Mouse (Mus musculus): ENCODE results near the gene Prdx5. TPM values are rescaled to one million over a fixed set of nuclear protein-coding genes. Genes with fewer than 3 reads are reported as not detected.

Gene Prdx5
- polyA plus RNA-seq, 1 experiment, result 56.4 TPM

- Histone ChIP-seq H3K9ac (ENCODE audit: low read depth, poor library complexity, severe bottlenecking) (no peak overlapping the region), H3K36me3 (ENCODE audit: control insufficient read depth, insufficient read depth, low read length, poor library complexity, severe bottlenecking) (no peaks in the 10 kb centered on the region), H3K27ac (ENCODE audit: insufficient read depth, low read length) (no peak overlapping the region), H3K27me3 (ENCODE audit: control insufficient read depth, insufficient read depth, low read length, poor library complexity, severe bottlenecking) (no peaks in the 10 kb centered on the region), H3K4me1 (ENCODE audit: control insufficient read depth, insufficient read depth, low read length) (peaks cover 1% of the 10 kb centered on the region), H3K4me3 (ENCODE audit: low read depth, low read length) (no peak overlapping the region), H3K9me3 (replicated peaks; ENCODE audit: control insufficient read depth, insufficient read depth, low read length, poor library complexity, severe bottlenecking) (peaks cover 12% of the 10 kb centered on the region)
- TF ChIP-seq EP300 (IDR thresholded peaks at IDR 0.05; ENCODE audit: insufficient read depth, low read depth, low read length), result 0 out of 2 replicates have a peak, but pooled peaks have one; percentile 27
- no peak for TF ChIP-seq POLR2A (IDR thresholded peaks at IDR 0.05; ENCODE audit: insufficient read depth, low read length)
- no peak for TF ChIP-seq CTCF (IDR thresholded peaks at IDR 0.05; ENCODE audit: low read depth, low read length)
Observed at GRCm38 (mm10) chr19:6892512-6892911, 17.4 kb downstream of the Prdx5 start.

GRCm38 (mm10) chr19:6877965-6878364 lies 31.9 kb downstream of the Prdx5 start:
- TF ChIP-seq CTCF (IDR thresholded peaks at IDR 0.05; ENCODE audit: low read depth, low read length), result no peak
- no peak for TF ChIP-seq POLR2A (IDR thresholded peaks at IDR 0.05; ENCODE audit: insufficient read depth, low read length)
- TF ChIP-seq EP300 (IDR thresholded peaks at IDR 0.05; ENCODE audit: insufficient read depth, low read depth, low read length), result no peak
- H3K9me3 ChIP-seq (replicated peaks; ENCODE audit: control insufficient read depth, insufficient read depth, low read length, poor library complexity, severe bottlenecking), result no peaks in the 10 kb centered on the region; the same call in 1 of the 2 replicates
- H3K36me3 ChIP-seq (ENCODE audit: control insufficient read depth, insufficient read depth, low read length, poor library complexity, severe bottlenecking), result no peaks in the 10 kb centered on the region
- H3K9ac ChIP-seq (ENCODE audit: low read depth, poor library complexity, severe bottlenecking), result no peak overlapping the region
- no peaks in the 10 kb centered on the region for H3K4me1 ChIP-seq (ENCODE audit: control insufficient read depth, insufficient read depth, low read length)
- H3K4me3 ChIP-seq (ENCODE audit: low read depth, low read length), result no peak overlapping the region
- no peak overlapping the region for H3K27ac ChIP-seq (ENCODE audit: insufficient read depth, low read length)
- no peaks in the 10 kb centered on the region for H3K27me3 ChIP-seq (ENCODE audit: control insufficient read depth, insufficient read depth, low read length, poor library complexity, severe bottlenecking)

- H3K36me3 ChIP-seq (ENCODE audit: control insufficient read depth, insufficient read depth, low read length, poor library complexity, severe bottlenecking), result no peaks in the 10 kb centered on the region
- no peak overlapping the region for H3K27ac ChIP-seq (ENCODE audit: insufficient read depth, low read length)
- H3K9me3 ChIP-seq (replicated peaks; ENCODE audit: control insufficient read depth, insufficient read depth, low read length, poor library complexity, severe bottlenecking), result no peaks in the 10 kb centered on the region
- H3K27me3 ChIP-seq (ENCODE audit: control insufficient read depth, insufficient read depth, low read length, poor library complexity, severe bottlenecking), result no peaks in the 10 kb centered on the region
- H3K4me3 ChIP-seq (ENCODE audit: low read depth, low read length), result no peak overlapping the region
- no peak for TF ChIP-seq EP300 (IDR thresholded peaks at IDR 0.05; ENCODE audit: insufficient read depth, low read depth, low read length)
- TF ChIP-seq POLR2A (IDR thresholded peaks at IDR 0.05; ENCODE audit: insufficient read depth, low read length), result no peak
- TF ChIP-seq CTCF (IDR thresholded peaks at IDR 0.05; ENCODE audit: low read depth, low read length), result no peak
- no peak overlapping the region for H3K9ac ChIP-seq (ENCODE audit: low read depth, poor library complexity, severe bottlenecking)
- no peaks in the 10 kb centered on the region for H3K4me1 ChIP-seq (ENCODE audit: control insufficient read depth, insufficient read depth, low read length)
Observed at GRCm38 (mm10) chr19:6876799-6877198, 33.1 kb downstream of the Prdx5 start.

- Histone ChIP-seq H3K27me3 (ENCODE audit: control insufficient read depth, insufficient read depth, low read length, poor library complexity, severe bottlenecking) (no peaks in the 10 kb centered on the region), H3K9ac (ENCODE audit: low read depth, poor library complexity, severe bottlenecking) (no peak overlapping the region), H3K4me1 (ENCODE audit: control insufficient read depth, insufficient read depth, low read length) (no peaks in the 10 kb centered on the region), H3K4me3 (ENCODE audit: low read depth, low read length) (no peak overlapping the region), H3K27ac (ENCODE audit: insufficient read depth, low read length) (no peak overlapping the region), H3K9me3 (replicated peaks; ENCODE audit: control insufficient read depth, insufficient read depth, low read length, poor library complexity, severe bottlenecking) (no peaks in the 10 kb centered on the region), H3K36me3 (ENCODE audit: control insufficient read depth, insufficient read depth, low read length, poor library complexity, severe bottlenecking) (no peaks in the 10 kb centered on the region)
- TF ChIP-seq CTCF (IDR thresholded peaks at IDR 0.05; ENCODE audit: low read depth, low read length) (no peak), POLR2A (IDR thresholded peaks at IDR 0.05; ENCODE audit: insufficient read depth, low read length) (no peak), EP300 (IDR thresholded peaks at IDR 0.05; ENCODE audit: insufficient read depth, low read depth, low read length) (no peak)
Observed at GRCm38 (mm10) chr19:6875834-6876233, 34.1 kb downstream of the Prdx5 start.

GRCm38 (mm10) chr19:6874257-6874656 lies 35.6 kb downstream of the Prdx5 start:
- Histone ChIP-seq H3K9ac (ENCODE audit: low read depth, poor library complexity, severe bottlenecking) (no peak overlapping the region), H3K27me3 (ENCODE audit: control insufficient read depth, insufficient read depth, low read length, poor library complexity, severe bottlenecking) (no peaks in the 10 kb centered on the region), H3K27ac (ENCODE audit: insufficient read depth, low read length) (no peak overlapping the region), H3K36me3 (ENCODE audit: control insufficient read depth, insufficient read depth, low read length, poor library complexity, severe bottlenecking) (no peaks in the 10 kb centered on the region), H3K4me1 (ENCODE audit: control insufficient read depth, insufficient read depth, low read length) (no peaks in the 10 kb centered on the region), H3K9me3 (replicated peaks; ENCODE audit: control insufficient read depth, insufficient read depth, low read length, poor library complexity, severe bottlenecking) (no peaks in the 10 kb centered on the region), H3K4me3 (ENCODE audit: low read depth, low read length) (no peak overlapping the region)
- TF ChIP-seq POLR2A (IDR thresholded peaks at IDR 0.05; ENCODE audit: insufficient read depth, low read length), result no peak
- TF ChIP-seq EP300 (IDR thresholded peaks at IDR 0.05; ENCODE audit: insufficient read depth, low read depth, low read length), result no peak
- TF ChIP-seq CTCF (IDR thresholded peaks at IDR 0.05; ENCODE audit: low read depth, low read length), result no peak

GRCm38 (mm10) chr19:6872701-6873100 lies 37.2 kb downstream of the Prdx5 start:
- no peaks in the 10 kb centered on the region for H3K27me3 ChIP-seq (ENCODE audit: control insufficient read depth, insufficient read depth, low read length, poor library complexity, severe bottlenecking)
- H3K9ac ChIP-seq (ENCODE audit: low read depth, poor library complexity, severe bottlenecking), result no peak overlapping the region
- H3K9me3 ChIP-seq (replicated peaks; ENCODE audit: control insufficient read depth, insufficient read depth, low read length, poor library complexity, severe bottlenecking), result no peaks in the 10 kb centered on the region
- H3K4me1 ChIP-seq (ENCODE audit: control insufficient read depth, insufficient read depth, low read length), result no peaks in the 10 kb centered on the region
- no peaks in the 10 kb centered on the region for H3K36me3 ChIP-seq (ENCODE audit: control insufficient read depth, insufficient read depth, low read length, poor library complexity, severe bottlenecking)
- no peak overlapping the region for H3K4me3 ChIP-seq (ENCODE audit: low read depth, low read length)
- no peak overlapping the region for H3K27ac ChIP-seq (ENCODE audit: insufficient read depth, low read length)
- TF ChIP-seq EP300 (IDR thresholded peaks at IDR 0.05; ENCODE audit: insufficient read depth, low read depth, low read length) (no peak), POLR2A (IDR thresholded peaks at IDR 0.05; ENCODE audit: insufficient read depth, low read length) (no peak), CTCF (IDR thresholded peaks at IDR 0.05; ENCODE audit: low read depth, low read length) (no peak)

Measured in ES-Bruce4 (cell line).